ENCODE assay signal across 25 mouse cellular contexts in the genomic region with DNA sequence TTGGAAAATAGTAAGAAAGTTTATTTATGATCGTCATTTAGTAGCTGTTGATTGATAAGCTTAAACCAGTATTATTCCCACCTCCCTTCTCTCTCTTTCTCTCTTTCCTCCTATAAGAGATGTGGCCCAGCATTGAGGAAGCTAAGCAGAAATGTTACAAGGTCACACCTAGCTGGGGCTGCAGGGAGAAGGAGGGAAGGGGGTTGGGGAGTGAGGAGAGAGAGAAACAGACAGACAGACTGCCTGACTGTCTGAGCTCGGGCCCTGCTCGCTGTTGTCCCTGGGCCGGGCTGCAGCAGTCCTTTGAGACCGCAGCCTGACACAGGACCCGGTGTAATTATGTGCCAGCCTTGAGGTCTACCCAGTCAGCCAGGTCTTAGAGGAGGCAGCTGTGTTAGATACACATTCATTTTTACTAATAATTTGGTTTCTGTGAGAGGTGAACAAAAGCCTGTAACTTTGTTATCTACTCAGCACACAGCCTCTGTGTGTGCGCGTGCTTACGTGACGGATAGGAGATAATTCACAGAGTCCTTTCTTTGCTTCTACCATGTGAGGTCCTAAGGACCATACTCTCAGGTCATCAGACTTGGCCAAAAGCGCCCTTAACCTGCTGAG. TPM values are rescaled to one million over a fixed set of nuclear protein-coding genes. Genes with fewer than 3 reads are reported as not detected.
DNase-seq lines count a peak whose midpoint lies in the region; ATAC-seq lines count a peak whose summit lies in the region.
"Had no signal": no experiment of that assay in that cellular context is flagged by ENCODE, and none has a peak within 500 bp of the region (broad histone marks: within the 10 kb centered on the region; RNA-seq: fewer than 3 reads in every experiment).

No protein-coding gene starts in this region.

- WGBS in heart, embryonic 13.5 days: 75% methylated on average over 11 of the region's 11 CpGs
- WGBS in liver, embryonic 16.5 days (ENCODE audit: insufficient replicate concordance): 25% methylated on average over 11 of the region's 11 CpGs
- 88% methylated on average over 11 of the region's 11 CpGs for WGBS in forebrain, embryonic 11.5 days

- no peak overlapping the region; the same call in 1 of the 2 replicates for H3K27ac ChIP-seq in heart, embryonic 13.5 days (replicated peaks)
- H3K27ac ChIP-seq in liver, embryonic 16.5 days (ENCODE audit: low read length): peak overlapping the region; percentile 97
- no peak overlapping the region for H3K27ac ChIP-seq in forebrain, embryonic 11.5 days (ENCODE audit: low read depth, low read length)
- H3K27ac ChIP-seq: embryonic facial prominence, embryonic 12.5 days; forebrain, embryonic 13.5 days; midbrain, embryonic 12.5 days; neural tube, embryonic 15.5 days had no signal

- H3K4me3 ChIP-seq in heart, embryonic 13.5 days: no peak overlapping the region
- H3K4me3 ChIP-seq in liver, embryonic 16.5 days (ENCODE audit: low read depth, low read length): peak overlapping the region; percentile 38
- no peak overlapping the region for H3K4me3 ChIP-seq in forebrain, embryonic 11.5 days (ENCODE audit: low read depth, low read length)
- H3K4me3 ChIP-seq: embryonic facial prominence, embryonic 12.5 days; forebrain, embryonic 13.5 days; midbrain, embryonic 12.5 days; neural tube, embryonic 15.5 days had no signal

- intact Hi-C loops in heart, postnatal 10 days (cut with DNase I): no loop called here
- intact Hi-C loops in left cerebral cortex, postnatal 14 days (cut with DNase I): no loop called here

- H3K4me2 ChIP-seq in heart, embryonic 13.5 days: peak overlapping the region; percentile 31; the same call in 1 of the 2 replicates
- peak overlapping the region; percentile 68 for H3K4me2 ChIP-seq in liver, embryonic 16.5 days (ENCODE audit: low read depth, low read length)
- no peak overlapping the region for H3K4me2 ChIP-seq in forebrain, embryonic 11.5 days (ENCODE audit: low read depth, low read length, severe bottlenecking)
- H3K4me2 ChIP-seq: embryonic facial prominence, embryonic 12.5 days; forebrain, embryonic 13.5 days; midbrain, embryonic 12.5 days; neural tube, embryonic 15.5 days had no signal

- H3K27me3 ChIP-seq in heart, embryonic 13.5 days (replicated peaks): no peaks in the 10 kb centered on the region
- no peaks in the 10 kb centered on the region for H3K27me3 ChIP-seq in liver, embryonic 16.5 days (ENCODE audit: control insufficient read depth, insufficient read depth, low read depth, low read length)
- no peaks in the 10 kb centered on the region for H3K27me3 ChIP-seq in forebrain, embryonic 11.5 days (ENCODE audit: control insufficient read depth, insufficient read depth, low read length)
- H3K27me3 ChIP-seq: embryonic facial prominence, embryonic 12.5 days; neural tube, embryonic 15.5 days had no signal

- no peak for ATAC-seq in heart, embryonic 13.5 days (ENCODE audit: extremely low read depth, insufficient number of reproducible peaks, low FRiP score, low TSS enrichment)
- peak; percentile 73 for ATAC-seq in erythroblast, adult 5-6 weeks (replicated peaks; ENCODE audit: low FRiP score, poor library complexity, severe bottlenecking)
- ATAC-seq in liver, embryonic 16.5 days (ENCODE audit: low read depth): peak; percentile 77
- ATAC-seq in forebrain, embryonic 11.5 days (replicated peaks; ENCODE audit: low FRiP score): no peak
- ATAC-seq: forebrain, embryonic 13.5 days; inflammation-experienced regulatory T-cells, adult 6 months had no signal

- H3K4me1 ChIP-seq in heart, embryonic 13.5 days: peaks cover 30% of the 10 kb centered on the region
- peaks cover 65% of the 10 kb centered on the region for H3K4me1 ChIP-seq in liver, embryonic 16.5 days (ENCODE audit: control insufficient read depth, low read depth, low read length)
- no peaks in the 10 kb centered on the region for H3K4me1 ChIP-seq in forebrain, embryonic 11.5 days (replicated peaks; ENCODE audit: control insufficient read depth, insufficient read depth, low read length)
- H3K4me1 ChIP-seq: embryonic facial prominence, embryonic 12.5 days; forebrain, embryonic 13.5 days; midbrain, embryonic 12.5 days; neural tube, embryonic 15.5 days had no signal

- H3K36me3 ChIP-seq in heart, embryonic 13.5 days: peaks cover 75% of the 10 kb centered on the region
- H3K36me3 ChIP-seq in liver, embryonic 16.5 days (ENCODE audit: control insufficient read depth, insufficient read depth): peaks cover 29% of the 10 kb centered on the region
- H3K36me3 ChIP-seq in forebrain, embryonic 11.5 days (ENCODE audit: control insufficient read depth, insufficient read depth, low read length): no peaks in the 10 kb centered on the region

- no peaks in the 10 kb centered on the region for H3K9me3 ChIP-seq in heart, embryonic 13.5 days
- H3K9me3 ChIP-seq in liver, embryonic 16.5 days (replicated peaks; ENCODE audit: control insufficient read depth, low read length): no peaks in the 10 kb centered on the region
- H3K9me3 ChIP-seq in forebrain, embryonic 11.5 days (ENCODE audit: control insufficient read depth, low read length): no peaks in the 10 kb centered on the region
- H3K9me3 ChIP-seq: embryonic facial prominence, embryonic 12.5 days; forebrain, embryonic 13.5 days; midbrain, embryonic 12.5 days; neural tube, embryonic 15.5 days had no signal

- no peak overlapping the region for H3K9ac ChIP-seq in heart, embryonic 13.5 days
- peak overlapping the region; percentile 70 for H3K9ac ChIP-seq in liver, embryonic 16.5 days (ENCODE audit: low read depth, low read length)
- no peak overlapping the region for H3K9ac ChIP-seq in forebrain, embryonic 11.5 days (ENCODE audit: low read length)
- H3K9ac ChIP-seq: embryonic facial prominence, embryonic 12.5 days; forebrain, embryonic 13.5 days; midbrain, embryonic 12.5 days; neural tube, embryonic 15.5 days had no signal

- no peak for DNase-seq in heart, postnatal 10 days
- DNase-seq in MEL-GATA-1-ER (ENCODE audit: extremely low read depth, low read depth): peak; percentile 67
- no peak for DNase-seq in left cerebral cortex, postnatal 14 days (ENCODE audit: low spot score in 2 of 2)
- DNase-seq in ovary, adult 18-20 months (ENCODE audit: low spot score): no peak
- DNase-seq in forebrain, embryonic 11.5 days (ENCODE audit: low spot score): no peak
- DNase-seq: adrenal gland, postnatal 10 days; cerebellum, postnatal 14 days; kidney, postnatal 14 days; lung, postnatal 14 days; retina, postnatal 1 day; thymus, postnatal 36 days had no signal

RNA-seq across cellular contexts. Expression of gene Snx3, which starts 32.1 kb away (rescaled TPM):
- polyA plus RNA-seq in heart, embryonic 13.5 days (2015; fragmentation: Nextera tagmentation; extraction: Ambion mirVana): 335 and 371 TPM in 2 replicates
- 100 to 1,000 TPM; 205 to 214 TPM for total RNA-seq in heart, postnatal 10 days (2021)
- 116 and 134 TPM in 2 replicates for total RNA-seq in erythroblast, adult 5-6 weeks (2015; ENCODE audit: low replicate concordance)
- 46.3 and 58.3 TPM in 2 replicates for total RNA-seq in erythroblast, adult 5-6 weeks (2017; ENCODE audit: low replicate concordance)
- 249 TPM in 2 replicates for polyA plus RNA-seq in liver, embryonic 16.5 days (2015; fragmentation: Nextera tagmentation; extraction: Ambion mirVana)
- 100 to 1,000 TPM; 205 to 213 TPM for total RNA-seq in left cerebral cortex, postnatal 14 days (2021)
- polyA plus RNA-seq in forebrain, embryonic 11.5 days (2014; fragmentation: Nextera tagmentation; extraction: Ambion mirVana): 272 and 276 TPM in 2 replicates

RNA-seq across cellular contexts. Expression of gene Nr2e1, which starts 49.5 kb away (rescaled TPM):
- polyA plus RNA-seq in heart, embryonic 13.5 days (2015; fragmentation: Nextera tagmentation; extraction: Ambion mirVana): not detected in 2 replicates
- total RNA-seq in heart, postnatal 10 days (2021): not detected
- not detected in 2 replicates for total RNA-seq in erythroblast, adult 5-6 weeks (2015; ENCODE audit: low replicate concordance)
- total RNA-seq in erythroblast, adult 5-6 weeks (2017; ENCODE audit: low replicate concordance): not detected in 2 replicates
- not detected in 2 replicates for polyA plus RNA-seq in liver, embryonic 16.5 days (2015; fragmentation: Nextera tagmentation; extraction: Ambion mirVana)
- 10 to 100 TPM; 11.0 to 13.8 TPM for total RNA-seq in left cerebral cortex, postnatal 14 days (2021)
- 117 and 119 TPM in 2 replicates for polyA plus RNA-seq in forebrain, embryonic 11.5 days (2014; fragmentation: Nextera tagmentation; extraction: Ambion mirVana)
- total RNA-seq: adrenal gland, postnatal 10 days; gastrocnemius, adult 18-20 months; heart, adult 8-10 months; hematopoietic stem cell, adult 5-6 weeks had no signal
- polyA plus RNA-seq: C2C12; inflammation-experienced regulatory T-cells, adult 6 months; neural tube, embryonic 15.5 days; small intestine, adult 2 months; stomach, embryonic 16.5 days had no signal

RNA-seq across cellular contexts. Expression of gene Ostm1, which starts 49.7 kb away (rescaled TPM):
- 19.2 and 19.5 TPM in 2 replicates for polyA plus RNA-seq in heart, embryonic 13.5 days (2015; fragmentation: Nextera tagmentation; extraction: Ambion mirVana)
- 10 to 100 TPM; 19.6 to 20.1 TPM for total RNA-seq in heart, postnatal 10 days (2021)
- total RNA-seq in erythroblast, adult 5-6 weeks (2015; ENCODE audit: low replicate concordance): 14.6 and 24.2 TPM in 2 replicates
- total RNA-seq in erythroblast, adult 5-6 weeks (2017; ENCODE audit: low replicate concordance): 14.7 and 18.0 TPM in 2 replicates
- 10.5 and 11.0 TPM in 2 replicates for polyA plus RNA-seq in liver, embryonic 16.5 days (2015; fragmentation: Nextera tagmentation; extraction: Ambion mirVana)
- 10 to 100 TPM; 46.8 to 48.8 TPM for total RNA-seq in left cerebral cortex, postnatal 14 days (2021)
- polyA plus RNA-seq in forebrain, embryonic 11.5 days (2014; fragmentation: Nextera tagmentation; extraction: Ambion mirVana): 54.6 and 59.0 TPM in 2 replicates

RNA-seq across cellular contexts. Expression of gene Afg1l, which starts 55.6 kb away (rescaled TPM):
- polyA plus RNA-seq in heart, embryonic 13.5 days (2015; fragmentation: Nextera tagmentation; extraction: Ambion mirVana): 11.8 and 12.0 TPM in 2 replicates
- 10 to 100 TPM; 25.4 to 26.6 TPM for total RNA-seq in heart, postnatal 10 days (2021)
- not detected in 2 replicates for total RNA-seq in erythroblast, adult 5-6 weeks (2015; ENCODE audit: low replicate concordance)
- total RNA-seq in erythroblast, adult 5-6 weeks (2017; ENCODE audit: low replicate concordance): 1.8 TPM in 1 of 2 replicates, not detected in the other
- 2.7 and 2.9 TPM in 2 replicates for polyA plus RNA-seq in liver, embryonic 16.5 days (2015; fragmentation: Nextera tagmentation; extraction: Ambion mirVana)
- total RNA-seq in left cerebral cortex, postnatal 14 days (2021): 10 to 100 TPM in 1 of 2 experiments, 1 to 10 TPM in 1; 9.9 to 11.2 TPM
- 3.8 and 3.9 TPM in 2 replicates for polyA plus RNA-seq in forebrain, embryonic 11.5 days (2014; fragmentation: Nextera tagmentation; extraction: Ambion mirVana)

Comparison
In these comparisons a context has a peak if more than half of its experiments do, and no peak if none do; other contexts are left out.
1. ATAC-seq: peak in erythroblast, adult 5-6 weeks (single experiment) and liver, embryonic 16.5 days (single experiment); none in heart, embryonic 13.5 days (single experiment) and forebrain, embryonic 11.5 days (single experiment).
2. RNA of gene Nr2e1, which starts 49.5 kb away (total RNA-seq): 11.0 to 13.8 TPM in left cerebral cortex, postnatal 14 days; not detected in erythroblast, adult 5-6 weeks and not detected in heart, postnatal 10 days; every median in the first group is over 10 times any median in the second.